Mouse (Mus musculus) adrenal gland, adult 8-10 months (tissue): ENCODE data around the gene Rhd. TPM values are rescaled to one million over a fixed set of nuclear protein-coding genes. Genes with fewer than 3 reads are reported as not detected.
"Not testable (repeated sequence)": the region's sequence is repeated elsewhere in the genome, so short reads cannot be mapped to it uniquely, and the experiment has no call there.

Source experiments
- DNase-seq: peaks from one replicate; pipeline ENCODE4 v3.0.0; 2022
- total RNA-seq, 4 experiments: library from RNA; stranded (reverse); gene quantifications; 2 replicates each; pipeline ENCODE4 v1.2.4; 2022

The Rhd gene
- total RNA-seq = 1 to 10 TPM in 1 of 4 experiments, under 1 TPM in 1, not detected in 2; 0.84 to 1.1 TPM

- DNase-seq = no peak
Observed at GRCm38 (mm10) chr4:134863937-134864729, at the start of gene Rhd. Gene Rhd, plus strand, starts transcription at chr4:134864536.

- DNase-seq = no peak
Observed at GRCm38 (mm10) chr4:134817706-134818105, 46.6 kb upstream of the Rhd start.

GRCm38 (mm10) chr4:134821061-134821460, 43.3 kb upstream of the Rhd start:
- DNase-seq = no peak

GRCm38 (mm10) chr4:134823560-134823959, 40.8 kb upstream of the Rhd start:
- no peak for DNase-seq

GRCm38 (mm10) chr4:134825864-134826263, 38.5 kb upstream of the Rhd start:
- DNase-seq = not testable (repeated sequence)

- no peak for DNase-seq
Observed at GRCm38 (mm10) chr4:134826348-134826747, 38.0 kb upstream of the Rhd start.

GRCm38 (mm10) chr4:134827806-134828205, 36.5 kb upstream of the Rhd start:
- no peak for DNase-seq

- no peak for DNase-seq
Observed at GRCm38 (mm10) chr4:134831934-134832333, 32.4 kb upstream of the Rhd start.

- DNase-seq = no peak
Observed at GRCm38 (mm10) chr4:134835486-134835885, 28.9 kb upstream of the Rhd start.

- no peak for DNase-seq
Observed at GRCm38 (mm10) chr4:134838221-134838620, 26.1 kb upstream of the Rhd start.

GRCm38 (mm10) chr4:134838706-134839105, 25.6 kb upstream of the Rhd start:
- not testable (repeated sequence) for DNase-seq

GRCm38 (mm10) chr4:134840231-134840630, 24.1 kb upstream of the Rhd start:
- DNase-seq = no peak

- no peak for DNase-seq
Observed at GRCm38 (mm10) chr4:134843566-134843965, 20.8 kb upstream of the Rhd start.

GRCm38 (mm10) chr4:134847587-134847986, 16.7 kb upstream of the Rhd start:
- no peak for DNase-seq

- no peak for DNase-seq
Observed at GRCm38 (mm10) chr4:134850551-134850950, 13.8 kb upstream of the Rhd start.

- DNase-seq = no peak
Observed at GRCm38 (mm10) chr4:134851236-134851635, 13.1 kb upstream of the Rhd start.

GRCm38 (mm10) chr4:134851876-134852275, 12.5 kb upstream of the Rhd start:
- no peak for DNase-seq

- no peak for DNase-seq
Observed at GRCm38 (mm10) chr4:134852438-134853255, 11.7 kb upstream of the Rhd start.

- peak; percentile 97 for DNase-seq
Observed at GRCm38 (mm10) chr4:134853259-134853636, 11.1 kb upstream of the Rhd start, which contains the start of gene Maco1. Gene Maco1, minus strand, starts transcription at chr4:134853345.

- DNase-seq = peak; percentile 89
Observed at GRCm38 (mm10) chr4:134853637-134854485, 10.5 kb upstream of the Rhd start.

- DNase-seq = no peak
Observed at GRCm38 (mm10) chr4:134855371-134855770, 9.0 kb upstream of the Rhd start.

- no peak for DNase-seq
Observed at GRCm38 (mm10) chr4:134856056-134856455, 8.3 kb upstream of the Rhd start.

- no peak for DNase-seq
Observed at GRCm38 (mm10) chr4:134856501-134856900, 7.8 kb upstream of the Rhd start.
